Mouse (Mus musculus) neural tube, embryonic 10.5 days (tissue): ENCODE results near the gene Pcdh18.

Experiments
- DNase-seq: peaks from one replicate; pipeline ENCODE4 v3.0.0-alpha.2; 2017; ENCODE audit warnings: low spot score; ENCODE audit errors: extremely low spot score

Pcdh18 gene

DNA sequence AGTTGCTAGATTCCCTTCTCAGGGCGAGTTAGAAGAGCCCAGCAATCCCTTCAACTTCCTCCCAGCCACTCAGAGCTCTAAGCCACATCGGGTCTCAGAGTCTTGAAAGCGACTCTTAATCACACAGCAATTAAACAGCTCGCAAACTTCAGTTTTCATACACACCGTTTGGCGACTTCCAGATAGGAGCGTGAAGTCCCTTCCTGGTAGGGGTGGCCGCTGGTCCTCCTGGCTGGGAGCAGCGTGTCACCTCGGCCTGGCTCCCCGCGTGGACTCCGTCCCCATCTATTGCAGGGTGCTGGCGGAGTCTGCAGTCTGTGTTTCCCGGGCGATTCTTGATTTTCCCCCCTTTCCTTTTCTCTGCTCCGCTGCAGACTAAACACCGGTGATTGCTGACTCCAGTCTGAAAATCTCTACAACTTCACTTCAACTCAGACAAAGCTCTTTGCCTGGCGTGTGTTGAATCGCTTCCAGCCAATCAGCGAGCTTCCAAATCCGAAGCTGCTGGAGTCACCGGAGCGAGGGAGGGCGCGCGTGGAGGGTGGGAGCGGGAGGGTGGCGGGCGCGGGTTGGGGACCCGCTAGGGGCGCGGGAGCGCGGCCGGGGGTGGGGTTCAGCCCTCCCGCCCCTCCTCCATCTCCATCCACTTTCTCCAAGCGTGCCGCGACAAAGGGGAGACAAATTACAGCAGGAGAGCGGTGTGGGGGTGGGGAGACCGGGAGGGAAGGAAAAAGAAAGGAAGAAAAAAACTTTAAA lies at the start of gene Pcdh18:
Pcdh18 (minus strand) TSS at position 456 of the 756 bp plus-strand sequence.
- DNase-seq: peak; percentile 90

DNA sequence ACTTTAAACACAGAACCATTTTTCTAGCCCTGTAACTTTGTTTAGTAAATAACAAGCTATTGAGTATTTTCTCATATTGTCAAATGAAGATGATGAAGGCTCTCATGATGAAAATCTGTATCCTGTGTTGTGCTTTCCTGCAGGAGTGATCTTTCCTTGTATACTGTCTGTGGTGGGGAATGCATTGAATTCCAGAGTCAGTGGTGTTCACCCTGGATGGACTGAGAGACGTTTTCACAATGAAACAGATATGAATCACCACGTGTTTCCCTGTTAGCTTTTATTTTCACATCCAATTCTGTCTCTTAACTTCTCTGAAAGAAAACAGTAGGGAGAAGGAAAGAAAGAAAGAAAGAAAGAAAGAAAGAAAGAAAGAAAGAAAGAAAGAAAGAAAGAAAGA lies 49.7 kb upstream of the Pcdh18 start:
- DNase-seq: no peak

DNA sequence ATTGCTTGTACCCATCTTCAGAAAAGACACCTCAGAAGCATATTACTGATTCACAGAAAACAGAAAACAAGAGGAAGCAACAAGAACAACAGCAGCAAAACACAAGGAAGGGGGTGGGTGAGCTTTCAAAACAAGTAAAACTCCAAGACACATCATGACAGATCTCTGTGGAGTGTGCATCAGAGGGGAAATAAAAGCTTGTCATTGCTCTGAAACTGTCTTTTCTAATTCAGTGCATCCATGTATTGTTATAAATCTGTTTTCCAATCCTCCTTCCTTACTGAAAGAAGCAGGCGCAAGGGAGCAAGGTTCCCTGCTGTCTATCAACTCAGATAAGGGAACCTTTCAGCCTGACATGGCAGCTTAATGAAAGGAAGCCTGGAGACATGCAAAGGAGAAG lies 48.4 kb upstream of the Pcdh18 start:
- DNase-seq: no peak

DNA sequence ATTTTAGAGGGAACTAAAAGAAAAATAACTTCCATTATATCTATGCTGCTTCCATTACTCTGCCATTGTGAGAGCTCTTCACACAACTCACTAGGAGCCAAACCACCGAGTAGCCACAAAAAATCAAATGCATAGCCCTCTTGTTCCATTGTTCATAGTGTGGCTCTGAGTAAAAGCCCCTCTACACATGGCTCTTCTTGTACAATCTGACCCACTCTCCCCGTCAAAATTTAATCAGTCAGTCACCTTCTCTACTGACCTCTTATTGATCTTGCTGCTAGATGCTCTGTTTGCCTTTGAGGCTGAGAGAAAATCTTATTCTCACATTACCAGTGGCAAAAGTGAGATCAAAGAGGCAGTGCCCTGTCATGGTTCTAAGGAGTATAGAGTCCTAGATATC lies 31.2 kb upstream of the Pcdh18 start:
- DNase-seq: no peak

DNA sequence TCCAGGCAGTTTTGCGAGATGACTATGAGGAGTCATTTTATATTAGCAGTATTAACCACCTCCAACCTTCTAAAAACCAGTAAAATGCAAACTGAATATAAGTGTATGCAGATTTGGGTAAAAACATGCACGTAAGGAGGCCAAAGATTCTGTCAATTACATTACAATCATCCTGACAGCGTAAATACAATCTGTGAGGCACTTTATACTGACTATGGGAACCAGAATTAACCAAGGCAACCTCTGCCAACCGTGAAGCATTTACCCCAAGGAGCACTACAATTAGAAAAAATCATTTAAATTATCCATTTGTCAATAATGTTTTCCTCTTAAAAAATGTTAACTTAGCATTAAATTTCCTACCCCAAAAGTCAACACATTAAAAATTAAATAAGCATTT lies 30.6 kb upstream of the Pcdh18 start:
- no peak for DNase-seq

DNA sequence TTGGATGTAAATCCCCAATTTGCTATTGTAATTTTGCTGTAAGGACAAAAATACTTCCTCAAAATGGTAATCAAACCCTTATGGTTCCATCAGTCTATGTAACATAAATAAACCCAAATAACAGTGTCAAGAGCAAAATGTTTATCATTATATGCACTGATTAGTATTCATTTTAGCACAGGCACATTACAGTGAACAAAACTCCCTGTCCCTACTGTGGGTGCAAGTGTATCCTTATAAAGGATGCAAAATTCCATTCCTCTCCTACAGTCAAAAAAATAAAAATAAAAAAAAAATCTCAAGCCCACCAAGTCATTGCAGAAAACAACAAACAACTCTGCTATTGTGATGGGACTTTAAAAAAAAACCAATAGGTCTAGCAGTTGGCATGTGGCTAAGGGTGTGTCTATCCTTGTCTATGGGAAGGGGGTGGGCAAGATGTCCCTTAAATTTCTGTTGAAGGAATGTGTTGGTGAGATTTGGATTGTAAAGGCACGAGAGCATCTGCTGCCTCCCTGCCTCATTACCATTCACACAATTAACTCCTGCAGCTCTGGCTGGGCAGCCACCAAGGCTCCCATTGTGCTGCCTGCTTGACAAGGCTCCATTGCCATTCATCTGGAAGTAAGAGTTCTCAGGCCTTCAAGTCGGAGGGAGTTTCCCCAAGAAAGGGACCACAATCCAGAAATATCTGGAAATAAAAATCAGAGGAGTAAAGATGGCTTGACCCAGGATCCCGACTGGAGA lies 12.0 kb upstream of the Pcdh18 start:
- DNase-seq: no peak

DNA sequence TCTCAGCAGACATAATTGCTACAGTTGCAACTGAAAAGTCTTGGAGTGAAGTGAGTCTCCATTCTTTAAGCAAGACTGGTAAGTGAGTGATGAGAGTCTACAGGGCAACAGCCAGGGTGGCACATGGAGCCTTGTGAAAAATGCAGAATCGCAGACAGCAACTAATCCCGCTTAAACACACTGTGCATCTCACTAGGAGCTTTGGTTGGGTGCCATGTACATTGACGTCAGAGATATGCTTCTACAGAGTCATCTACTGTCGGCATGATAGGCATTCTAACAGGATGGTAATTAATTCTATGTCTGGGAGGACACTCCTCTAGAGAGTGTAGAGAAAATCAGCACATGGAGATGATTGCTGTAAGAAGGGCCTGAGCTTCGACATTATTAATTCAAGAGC lies 5.6 kb upstream of the Pcdh18 start:
- DNase-seq: no peak

DNA sequence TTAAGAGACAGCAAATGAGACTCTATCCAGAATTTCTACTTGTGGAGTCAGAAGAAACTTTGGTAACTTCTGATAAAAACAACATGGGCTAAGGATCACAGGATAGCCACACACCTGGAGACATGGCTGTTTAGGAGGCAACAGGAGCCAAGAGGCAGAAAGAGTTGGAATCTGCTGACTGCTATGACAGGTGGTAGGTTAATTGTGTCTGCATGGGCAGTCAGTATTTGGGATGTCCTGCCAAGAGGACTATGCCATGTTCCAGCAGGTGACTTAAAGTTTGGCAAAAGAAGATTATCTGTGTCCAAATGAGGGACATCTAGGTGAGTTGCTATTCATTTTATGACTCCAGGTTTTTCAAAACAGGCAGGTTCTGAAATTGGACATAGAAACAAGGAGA lies 4.8 kb upstream of the Pcdh18 start:
- no peak for DNase-seq

DNA sequence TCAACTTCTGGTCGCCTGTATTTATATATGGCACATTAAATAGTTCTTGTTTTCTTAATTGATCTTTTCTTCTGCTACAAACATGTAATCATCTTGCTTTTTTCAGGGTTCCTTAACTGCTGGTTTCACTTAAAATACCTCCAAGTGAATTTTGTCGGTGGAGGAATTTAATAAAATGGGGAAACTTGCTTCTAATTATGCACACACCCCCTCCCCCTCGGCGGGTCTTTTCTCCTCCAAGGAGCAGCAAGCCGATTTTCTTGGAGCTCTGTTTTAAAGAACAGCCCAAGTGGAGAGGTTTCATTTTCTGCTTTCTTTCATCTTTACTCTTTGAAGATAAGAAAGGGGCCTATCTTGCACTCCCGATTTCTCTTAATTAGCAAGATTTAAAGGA lies 498 bp upstream of the Pcdh18 start:
- DNase-seq: peak; percentile 54

DNA sequence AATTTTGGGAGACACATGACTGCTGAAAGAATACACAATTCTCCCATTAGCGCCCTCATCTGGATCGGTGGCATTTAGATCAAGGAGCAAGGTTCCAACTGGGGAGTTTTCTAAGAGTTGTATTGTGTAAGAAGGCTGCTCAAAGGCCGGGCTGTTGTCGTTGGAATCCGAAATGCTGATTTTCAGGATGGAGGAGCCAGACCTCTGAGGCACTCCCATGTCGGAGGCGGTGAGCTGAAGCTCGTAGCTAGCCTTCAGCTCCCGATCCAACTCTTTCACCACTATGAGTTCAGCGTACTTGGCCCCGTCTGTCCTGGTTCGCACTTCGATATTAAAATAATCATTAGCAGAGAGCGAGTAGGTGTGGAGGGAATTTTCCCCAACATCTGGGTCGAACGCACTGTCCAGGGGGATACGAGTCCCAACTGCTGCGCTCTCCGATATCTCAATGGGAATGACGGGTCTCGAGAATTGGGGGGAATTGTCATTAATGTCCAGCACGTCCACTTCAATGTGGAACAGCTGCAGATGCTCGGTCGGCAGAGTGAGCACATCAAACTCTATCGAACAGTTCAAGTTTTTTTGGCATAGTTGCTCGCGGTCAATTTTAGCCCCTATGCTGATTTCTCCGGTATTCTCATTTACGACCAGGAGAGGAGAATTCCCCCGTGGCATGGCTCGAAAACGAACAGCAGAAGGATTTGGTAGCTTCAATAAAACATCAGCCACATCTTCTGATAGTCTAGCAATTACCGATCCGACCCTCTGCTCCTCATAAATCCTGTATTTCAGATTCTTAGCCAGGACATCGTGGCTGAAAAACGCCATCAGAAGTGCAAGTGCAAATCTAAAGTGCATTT lies 909 bp downstream of the Pcdh18 start:
- DNase-seq: peak; percentile 45

DNA sequence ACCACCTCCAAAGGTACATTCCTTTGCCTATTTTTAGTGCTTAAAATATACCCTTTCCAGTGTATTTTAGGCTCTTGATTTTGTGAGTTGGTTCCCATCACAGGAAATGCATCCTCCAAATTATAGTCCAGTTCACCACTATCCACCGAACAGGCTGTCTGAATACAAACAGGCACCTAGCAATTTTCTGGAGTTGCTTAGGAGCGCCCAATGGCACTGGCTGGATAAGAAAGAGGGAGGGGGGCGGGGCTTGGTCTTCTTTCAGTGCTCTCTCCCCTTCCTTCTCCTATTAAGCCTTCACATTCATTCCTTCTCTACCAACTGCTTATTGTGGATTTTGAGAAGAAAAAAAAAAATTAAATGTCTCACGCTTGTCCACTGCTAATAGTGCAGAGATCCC lies 4.4 kb downstream of the Pcdh18 start:
- no peak for DNase-seq

DNA sequence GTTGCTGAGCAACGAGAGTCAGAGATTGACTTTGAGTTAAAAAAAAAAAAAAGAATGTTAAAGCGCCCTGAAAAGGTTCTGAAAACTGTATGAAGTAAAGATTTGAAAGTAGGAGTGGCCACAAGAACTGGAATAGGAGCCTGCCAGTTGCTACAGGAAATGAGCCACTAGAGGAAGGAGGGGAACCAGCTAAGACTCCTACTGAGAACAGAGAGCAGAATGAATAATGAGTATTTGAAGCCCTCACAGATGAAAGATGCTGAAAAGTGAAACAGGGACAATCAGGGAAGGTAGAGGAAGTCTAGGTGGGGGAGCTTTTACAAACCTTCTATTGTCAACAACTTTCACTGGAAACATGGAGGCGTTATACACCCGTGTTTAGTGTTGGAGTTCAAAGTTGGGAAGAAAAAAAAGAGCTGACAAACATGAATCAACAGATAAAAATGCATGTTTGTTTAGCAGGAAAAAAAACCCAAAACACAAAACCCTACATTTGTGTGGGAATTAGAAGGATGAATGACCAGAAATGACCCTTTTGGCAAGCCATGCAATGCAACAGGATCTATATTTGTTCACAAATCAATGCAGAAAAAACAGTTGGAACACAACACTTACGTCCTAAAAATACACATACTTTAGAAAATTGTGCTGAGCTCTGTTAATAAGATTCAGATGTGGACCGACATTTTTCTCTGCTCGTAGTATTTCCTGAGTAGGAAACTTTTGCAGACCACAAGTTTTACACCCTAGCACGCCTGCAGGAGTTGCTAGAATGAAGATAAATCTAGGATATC lies 7.4 kb downstream of the Pcdh18 start:
- no peak for DNase-seq

DNA sequence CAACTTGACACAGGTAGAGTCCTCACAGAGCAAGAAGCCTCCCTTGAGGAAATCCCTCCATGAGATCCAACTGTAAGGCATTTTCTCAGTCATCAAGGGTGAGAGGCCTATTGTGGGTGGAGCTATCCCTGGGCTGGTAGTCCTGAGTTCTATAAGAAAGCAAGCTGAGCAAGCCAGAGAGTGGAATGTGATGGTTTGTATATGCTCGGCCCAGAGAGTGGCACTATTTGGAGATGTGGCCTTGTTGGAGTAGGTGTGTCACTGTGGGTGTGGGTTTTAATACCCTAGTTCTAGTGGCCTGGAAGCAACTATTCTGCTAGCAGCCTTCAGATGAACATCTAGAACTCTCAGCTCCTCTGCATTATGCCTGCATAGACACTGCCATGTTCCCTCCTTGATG lies 9.1 kb downstream of the Pcdh18 start:
- DNase-seq: no peak

DNA sequence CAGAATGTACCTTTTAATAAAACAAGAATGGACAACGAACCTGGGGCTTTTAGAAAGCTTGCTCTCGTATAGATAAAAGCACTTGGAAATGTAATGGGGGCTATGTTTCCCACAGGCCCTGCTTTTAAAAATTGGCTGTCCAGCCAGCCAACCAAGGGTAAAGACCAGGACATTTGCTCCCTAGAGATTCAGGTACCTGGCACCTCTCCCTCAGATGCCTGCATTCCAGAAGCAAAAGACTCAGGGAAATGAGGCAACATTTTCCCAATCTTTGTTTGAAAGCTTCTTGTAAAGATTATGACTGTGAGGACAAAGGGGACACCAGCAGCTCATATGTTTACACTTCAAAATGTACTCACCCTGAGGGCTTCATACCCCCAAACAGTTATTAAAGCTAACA lies 18.1 kb downstream of the Pcdh18 start:
- DNase-seq: no peak

DNA sequence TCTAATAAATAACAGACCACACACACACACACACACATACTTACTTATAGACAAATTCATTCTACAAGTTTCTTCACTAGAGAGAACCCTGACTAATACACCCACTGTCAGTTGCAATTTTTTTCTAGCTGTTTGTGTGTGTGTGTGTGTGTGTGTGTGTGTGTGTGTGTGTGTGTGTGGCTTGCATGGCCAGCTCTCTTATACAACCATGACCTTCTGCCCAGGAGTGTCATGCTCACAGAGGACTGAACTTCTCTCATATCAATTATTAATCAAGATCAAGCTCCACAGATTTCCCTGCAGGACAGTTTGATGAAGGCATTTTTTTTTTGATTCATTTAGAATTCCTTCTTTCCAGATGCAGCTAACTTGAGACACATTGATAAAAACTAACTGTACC lies 18.6 kb downstream of the Pcdh18 start:
- DNase-seq: no peak

DNA sequence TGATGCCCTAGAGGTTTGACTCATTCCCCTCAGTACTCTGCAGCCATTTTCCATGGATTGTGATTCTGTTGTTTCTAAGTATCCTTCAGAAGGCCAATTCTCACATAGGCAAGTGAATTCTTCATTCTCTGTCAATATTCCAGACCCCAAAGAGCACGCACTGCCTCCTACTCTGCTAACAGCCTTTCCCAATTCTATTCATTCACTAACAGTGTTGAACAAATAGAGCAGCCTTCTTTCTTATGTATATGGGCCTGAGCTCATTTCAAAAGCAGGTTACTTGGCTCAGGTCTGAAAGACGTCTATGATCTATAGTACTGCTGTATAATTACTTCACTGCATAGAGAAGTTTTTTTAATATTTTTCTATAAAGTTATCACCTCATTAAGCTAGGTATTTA lies 50.6 kb downstream of the Pcdh18 start:
- DNase-seq: no peak

DNA sequence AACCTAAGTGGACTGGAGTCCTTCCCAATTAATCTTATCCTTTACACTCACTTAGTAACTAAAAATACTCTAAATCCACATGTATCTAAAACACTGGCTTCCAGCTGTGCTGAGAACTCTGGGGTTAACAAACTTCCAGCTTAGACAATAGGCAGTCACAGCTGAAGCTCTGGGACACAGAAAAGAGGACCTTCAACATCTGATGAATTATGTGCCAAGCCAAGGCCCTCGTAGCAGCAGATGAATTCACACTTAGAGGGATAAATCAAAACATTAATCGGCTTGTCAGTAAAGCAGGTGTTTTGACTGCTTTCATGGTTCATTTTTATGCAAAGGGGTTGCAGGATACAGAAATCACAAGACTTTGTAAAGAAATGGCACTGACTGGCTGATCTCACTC lies 57.2 kb downstream of the Pcdh18 start:
- DNase-seq: no peak
